Mouse (Mus musculus): ENCODE measurements around the gene Dnttip1. TPM values are rescaled to one million over a fixed set of nuclear protein-coding genes. Genes with fewer than 3 reads are reported as not detected.
"Not testable (repeated sequence)": the region's sequence is repeated elsewhere in the genome, so short reads cannot be mapped to it uniquely, and the experiment has no call there.

Gene Dnttip1
- 36.1 and 36.7 TPM in 2 replicates for polyA plus RNA-seq (2012; rRNA removed)

GRCm38 (mm10) chr2:164745843-164746479 is at the start of gene Dnttip1, which contains the start of gene Wfdc3:
TSS of gene Dnttip1 (plus strand) at chr2:164745983.
TSS of gene Wfdc3 (minus strand) at chr2:164745931.
- peak; percentile 91 for DNase-seq (ENCODE audit: low spot score)

- no peak for DNase-seq (ENCODE audit: low spot score)
Observed at GRCm38 (mm10) chr2:164698201-164698600, 47.6 kb upstream of the Dnttip1 start, which contains the start of gene Spint4. TSS of gene Spint4 (plus strand) at chr2:164698501.

- DNase-seq (ENCODE audit: low spot score) = no peak
Observed at GRCm38 (mm10) chr2:164700959-164701358, 44.8 kb upstream of the Dnttip1 start.

DNA sequence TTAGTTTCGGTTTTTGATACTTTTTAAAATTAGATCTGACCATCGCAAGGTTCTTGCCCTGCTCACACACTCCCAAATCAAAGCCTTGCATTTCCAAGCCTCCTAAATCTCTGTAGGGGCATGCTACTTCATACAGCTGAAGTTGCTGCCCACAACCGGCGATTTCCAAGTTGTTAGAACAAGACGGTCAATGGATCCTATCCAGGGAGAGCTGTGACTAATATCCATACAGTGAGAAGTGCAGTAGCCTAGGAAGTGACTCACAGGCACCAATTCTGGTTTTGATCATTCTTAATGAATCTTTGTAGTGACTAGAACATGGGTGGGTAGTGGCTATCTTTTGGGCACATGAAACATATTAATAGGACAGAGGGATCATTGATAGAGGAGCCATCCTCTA is 44.0 kb upstream of the Dnttip1 start:
- no peak for DNase-seq (ENCODE audit: low spot score)

GRCm38 (mm10) chr2:164704235-164704634 is 41.5 kb upstream of the Dnttip1 start:
- DNase-seq (ENCODE audit: low spot score) = no peak

GRCm38 (mm10) chr2:164705328-164705727 is 40.5 kb upstream of the Dnttip1 start:
- DNase-seq (ENCODE audit: low spot score) = no peak

DNA sequence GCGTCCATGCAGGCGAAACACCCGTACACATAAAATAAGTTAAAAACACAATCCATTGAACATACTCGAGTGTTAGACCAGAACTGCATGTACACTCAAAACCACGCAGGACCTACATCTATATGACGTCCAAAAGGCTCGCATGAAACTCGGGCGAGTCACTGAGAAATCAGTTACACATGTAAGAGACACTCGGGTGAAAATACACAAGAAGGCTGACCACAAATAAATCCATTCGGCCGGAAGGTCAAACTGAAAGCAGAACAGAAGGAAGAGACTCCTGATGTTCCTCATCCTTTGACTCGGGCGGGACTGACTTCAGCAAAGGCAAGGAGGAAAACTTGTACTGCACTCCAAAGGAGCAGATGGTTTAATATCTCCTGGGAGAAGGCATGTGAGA is 39.8 kb upstream of the Dnttip1 start:
- no peak for DNase-seq (ENCODE audit: low spot score)

DNA sequence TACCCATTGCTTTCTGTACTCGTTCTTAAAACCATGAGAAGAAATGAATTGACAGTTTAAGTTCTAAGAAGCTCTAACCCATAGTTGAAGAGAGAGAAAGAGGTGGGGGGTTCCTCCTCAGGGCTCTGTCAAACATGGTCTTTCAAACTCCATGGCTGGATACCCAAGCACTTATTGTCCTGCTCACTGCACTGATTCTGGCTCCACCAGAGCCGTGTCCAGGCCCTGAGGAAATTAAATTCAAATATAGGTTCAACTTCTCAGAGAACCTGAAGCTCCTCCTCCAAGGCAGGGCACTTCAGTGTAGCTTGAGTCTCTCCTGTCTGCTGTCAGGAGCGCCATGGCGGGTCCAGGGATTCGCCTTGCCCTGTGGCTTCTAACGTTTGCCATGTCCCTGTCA is 30.8 kb upstream of the Dnttip1 start, which contains the start of gene Spint5:
TSS of gene Spint5 (plus strand) at position 301 of the 400 bp plus-strand sequence.
- no peak for DNase-seq (ENCODE audit: low spot score)

DNA sequence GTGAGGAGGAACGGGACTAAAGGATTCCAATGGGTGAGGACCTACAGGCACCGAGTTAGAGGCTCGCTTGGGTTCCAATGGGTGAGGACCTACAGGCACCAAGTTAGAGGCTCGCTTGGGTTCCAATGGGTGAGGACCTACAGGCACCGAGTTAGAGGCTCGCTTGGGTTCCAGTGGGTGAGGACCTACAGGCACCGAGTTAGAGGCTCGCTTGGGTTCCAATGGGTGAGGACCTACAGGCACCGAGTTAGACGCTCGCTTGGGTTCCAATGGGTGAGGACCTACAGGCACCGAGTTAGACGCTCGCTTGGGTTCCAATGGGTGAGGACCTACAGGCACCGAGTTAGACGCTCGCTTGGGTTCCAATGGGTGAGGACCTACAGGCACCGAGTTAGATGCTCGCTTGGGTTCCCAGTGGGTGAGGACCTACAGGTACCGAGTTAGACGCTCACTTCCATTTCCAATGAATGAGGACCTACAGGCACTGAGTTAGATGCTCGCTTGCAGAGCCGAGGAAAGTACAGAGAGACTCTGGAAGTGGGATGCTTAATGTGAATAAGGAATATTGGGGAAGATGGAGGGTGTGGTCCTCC is 29.5 kb upstream of the Dnttip1 start:
- DNase-seq (ENCODE audit: low spot score) = not testable (repeated sequence)

- no peak for DNase-seq (ENCODE audit: low spot score)
Observed at GRCm38 (mm10) chr2:164723276-164723675, 22.5 kb upstream of the Dnttip1 start.

DNA sequence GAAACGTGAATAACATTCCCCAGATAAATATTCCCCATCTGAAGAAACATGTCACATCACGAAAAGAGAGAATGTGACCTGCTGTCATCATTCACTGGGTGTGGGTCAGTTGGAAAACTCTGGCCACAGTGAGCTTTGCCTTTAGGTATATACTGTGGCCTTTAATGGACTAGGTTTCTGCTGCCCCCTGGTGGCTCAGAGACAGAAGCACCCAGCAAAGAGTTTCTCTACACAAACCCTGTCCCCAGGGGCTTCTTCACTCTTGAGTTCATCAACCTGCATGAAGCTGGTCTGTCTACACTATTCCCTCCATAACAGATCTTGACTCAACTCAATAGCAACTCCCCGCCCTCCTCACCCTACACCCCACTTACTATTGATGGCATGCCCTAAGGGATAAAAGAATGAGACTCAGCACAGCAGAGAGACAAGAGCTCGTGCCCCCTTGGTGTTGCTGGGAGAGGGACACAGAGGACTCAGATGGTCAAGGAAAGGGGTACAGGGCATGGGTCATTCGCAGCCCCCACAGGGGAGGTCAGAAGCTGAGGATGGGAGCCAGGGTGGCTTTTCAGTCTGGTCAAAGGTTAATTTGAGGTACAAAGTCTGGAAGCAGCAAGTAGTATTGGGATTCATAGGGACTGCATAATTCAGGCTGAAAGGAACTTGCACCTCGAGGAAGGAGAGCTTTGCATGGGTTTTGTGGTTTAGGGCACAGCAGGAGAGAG is 19.7 kb upstream of the Dnttip1 start:
- DNase-seq (ENCODE audit: low spot score) = peak; percentile 33

GRCm38 (mm10) chr2:164731719-164732118 is 14.1 kb upstream of the Dnttip1 start:
- no peak for DNase-seq (ENCODE audit: low spot score)

- DNase-seq (ENCODE audit: low spot score) = no peak
Observed at GRCm38 (mm10) chr2:164733259-164733658, 12.5 kb upstream of the Dnttip1 start.

- DNase-seq (ENCODE audit: low spot score) = no peak
Observed at GRCm38 (mm10) chr2:164734839-164735238, 10.9 kb upstream of the Dnttip1 start.

- no peak for DNase-seq (ENCODE audit: low spot score)
Observed at GRCm38 (mm10) chr2:164735446-164735845, 10.3 kb upstream of the Dnttip1 start.

- no peak for DNase-seq (ENCODE audit: low spot score)
Observed at GRCm38 (mm10) chr2:164737377-164738090, 8.2 kb upstream of the Dnttip1 start.

- DNase-seq (ENCODE audit: low spot score) = no peak
Observed at GRCm38 (mm10) chr2:164739876-164740275, 5.9 kb upstream of the Dnttip1 start.

GRCm38 (mm10) chr2:164744987-164745386 is 796 bp upstream of the Dnttip1 start:
- no peak for DNase-seq (ENCODE audit: low spot score)

DNA sequence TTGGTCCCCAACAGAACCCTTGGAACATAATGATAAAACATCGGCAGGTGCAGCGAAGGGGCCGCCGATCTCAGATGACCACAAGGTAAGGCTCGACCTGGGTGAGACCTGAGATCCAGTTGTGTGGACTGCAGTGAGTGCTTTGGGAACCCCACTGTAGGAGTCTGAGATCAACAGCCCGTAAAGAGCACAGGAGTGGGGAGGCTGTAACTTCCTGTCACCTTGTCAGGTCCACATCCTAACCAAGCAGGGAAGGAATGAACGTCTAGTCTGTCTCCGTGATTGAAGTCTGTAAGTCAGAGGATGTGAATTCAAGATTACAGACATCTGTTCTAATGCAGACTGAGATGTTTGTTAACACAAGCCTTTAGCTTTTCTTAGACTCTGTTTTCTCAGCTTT is 910 bp downstream of the Dnttip1 start:
- DNase-seq (ENCODE audit: low spot score) = no peak

DNA sequence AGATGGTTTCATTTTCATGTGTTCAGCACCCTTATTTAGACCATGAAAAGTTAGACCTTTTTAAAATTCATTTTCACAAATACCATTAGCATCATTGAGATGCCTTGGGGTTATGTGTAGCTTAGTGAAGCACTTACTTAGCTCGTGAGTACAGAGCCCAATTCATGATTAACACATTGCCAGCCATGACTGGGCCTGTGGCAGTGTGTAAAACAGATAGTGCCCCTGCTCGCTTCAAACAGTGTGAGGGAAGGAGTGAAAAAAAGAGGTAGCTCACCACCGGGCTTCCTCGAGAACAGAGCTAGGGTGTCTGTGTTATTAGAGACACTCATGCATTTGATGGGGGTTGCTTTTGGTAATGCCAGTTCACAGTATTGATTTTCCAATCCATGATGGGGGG is 2.4 kb downstream of the Dnttip1 start:
- DNase-seq (ENCODE audit: low spot score) = no peak

DNA sequence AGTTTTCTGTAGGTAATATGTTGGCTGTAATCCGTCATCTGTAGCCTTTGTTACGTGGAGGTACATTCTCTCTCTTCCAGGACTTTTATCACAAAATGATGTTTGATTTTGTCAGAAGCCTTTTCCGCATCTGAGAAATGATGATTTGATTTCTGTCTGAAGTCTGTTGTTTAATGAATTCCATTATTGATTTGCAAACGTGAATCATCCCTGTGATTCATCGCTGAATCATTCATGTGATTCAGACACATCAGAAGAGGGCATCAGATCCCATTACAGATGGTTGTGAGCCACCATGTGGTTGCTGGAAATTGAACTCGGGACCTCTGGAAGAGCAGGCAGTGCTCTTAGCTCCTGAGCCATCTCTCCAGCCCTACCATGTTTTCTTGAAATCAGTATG is 3.2 kb downstream of the Dnttip1 start:
- no peak for DNase-seq (ENCODE audit: low spot score)

DNA sequence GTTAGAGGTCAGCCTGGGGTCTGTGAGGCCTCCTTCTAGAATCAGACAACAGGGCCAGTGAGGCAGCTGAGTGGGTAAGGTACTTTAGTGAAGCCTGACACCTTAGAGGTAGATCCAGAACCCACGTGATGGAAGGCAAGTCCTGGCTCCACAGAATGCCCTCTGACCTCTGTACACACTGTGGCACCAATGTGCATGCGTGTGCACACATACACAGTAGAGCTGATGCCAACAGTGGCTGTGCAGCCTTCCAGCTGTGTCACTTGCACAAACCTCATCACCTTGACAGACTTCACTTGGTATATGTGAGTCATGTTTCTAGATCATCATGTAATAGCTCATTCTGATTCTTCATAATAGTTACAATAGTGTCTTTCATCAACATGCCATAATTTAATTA is 6.7 kb downstream of the Dnttip1 start:
- no peak for DNase-seq (ENCODE audit: low spot score)

All from urinary bladder, adult 2 months (tissue).